14 mouse cellular contexts compared by ENCODE assay signal in genomic region chr8:26697579-26698084, GRCm38 (mm10).
A peak's percentile ranks its signal among the peaks of the same experiment; 100 is the strongest.
DNase-seq lines count a peak whose midpoint lies in the region; TF ChIP-seq lines count a peak whose summit lies in the region.
"Had no signal": no experiment of that assay in that cellular context is flagged by ENCODE, and none has a peak within 500 bp of the region (broad histone marks: within the 10 kb centered on the region; RNA-seq: fewer than 3 reads in every experiment).

No protein-coding gene starts in this region.

- no peaks in the 10 kb centered on the region for H3K9me3 ChIP-seq in CH12.LX (replicated peaks; ENCODE audit: low read length)
- H3K9me3 ChIP-seq: liver, embryonic 13.5 days had no signal

- H3K27ac ChIP-seq in layer of hippocampus, adult 2 months, result no peak overlapping the region
- H3K27ac ChIP-seq in CH12.LX (ENCODE audit: insufficient read depth, low read depth) (no peak overlapping the region), macrophage (peak overlapping the region; percentile 98)
- no peak overlapping the region; the same call in 1 of the 2 replicates for H3K27ac ChIP-seq in thymus, adult 2 months (ENCODE audit: control insufficient read depth, insufficient read depth, low read length)
- H3K27ac ChIP-seq: heart, adult 2 months; liver, embryonic 13.5 days had no signal

- H3K4me3 ChIP-seq in layer of hippocampus, adult 2 months, result no peak overlapping the region
- H3K4me3 ChIP-seq in CH12.LX (replicated peaks in 1 of 3; ENCODE audit: low read depth in 2 of 3, low read length in 2 of 3, poor library complexity in 1 of 3) (no peak overlapping the region), macrophage (ENCODE audit: inconsistent target) (no peak overlapping the region)
- H3K4me3 ChIP-seq in thymus, adult 2 months (ENCODE audit: control insufficient read depth, insufficient read depth, low read length), result no peak overlapping the region
- H3K4me3 ChIP-seq: heart, adult 2 months; liver, embryonic 13.5 days had no signal

- no peak for TF ChIP-seq EP300 in CH12.LX (IDR thresholded peaks at IDR 0.05; ENCODE audit: low read length)

- WGBS in macrophage (ENCODE audit: missing documents), result 45% methylated on average over 1 of the region's 4 CpGs
- 87% methylated on average over 1 of the region's 4 CpGs for WGBS in thymus, adult 2 months

- TF ChIP-seq RAD21 in CH12.LX (IDR thresholded peaks at IDR 0.05; ENCODE audit: low read depth, low read length), result no peak

- TF ChIP-seq CTCF in layer of hippocampus, adult 2 months (conservative IDR thresholded peaks at IDR 0.05), result no peak
- no peak for TF ChIP-seq CTCF in CH12.LX (conservative IDR thresholded peaks at IDR 0.05 in 1 of 2, IDR thresholded peaks at IDR 0.05 in 1 of 2; ENCODE audit: low read depth in 2 of 2, low read length in 2 of 2)
- no peak for TF ChIP-seq CTCF in thymus, adult 2 months (IDR thresholded peaks at IDR 0.05; ENCODE audit: borderline replicate concordance, control insufficient read depth, extremely low read depth, insufficient read depth, low read length, poor library complexity)

- dilution Hi-C loops in CH12.LX (cut with MboI; ENCODE audit: extremely low pct_ligation_motif_present, extremely low pct_unique_long_range_greater_than_20kb, low sequenced_read_pairs), result no loop called here

- H3K4me1 ChIP-seq in CH12.LX (ENCODE audit: control insufficient read depth in 1 of 2, insufficient read depth in 2 of 2), result peaks cover 8 to 12% of the 10 kb centered on the region in 2 experiments; a peak in 3 of 4 replicates
- peaks cover 2% of the 10 kb centered on the region for H3K4me1 ChIP-seq in thymus, adult 2 months (replicated peaks; ENCODE audit: control insufficient read depth, insufficient read depth, low read length)
- H3K4me1 ChIP-seq: liver, embryonic 13.5 days had no signal

- no peaks in the 10 kb centered on the region for H3K27me3 ChIP-seq in CH12.LX (replicated peaks)
- no peaks in the 10 kb centered on the region for H3K27me3 ChIP-seq in thymus, adult 2 months (ENCODE audit: control insufficient read depth, insufficient read depth, low read length)
- H3K27me3 ChIP-seq: liver, embryonic 13.5 days had no signal

- no peak overlapping the region for H3K9ac ChIP-seq in CH12.LX (ENCODE audit: insufficient read depth, low read depth)
- H3K9ac ChIP-seq: forebrain, postnatal 0 days; liver, embryonic 13.5 days had no signal

- DNase-seq in layer of hippocampus, adult 9-11 months, result peak; percentile 52
- no peak for DNase-seq in layer of hippocampus, adult 2 months (ENCODE audit: low spot score in 2 of 2)
- peak; percentile 52 for DNase-seq in A20 (ENCODE audit: low read depth, low spot score)
- DNase-seq in CH12.LX (ENCODE audit: extremely low read depth), result peak; percentile 33
- no peak for DNase-seq in adrenal gland, postnatal 14 days
- DNase-seq in thymus, adult 2 months, result no peak
- DNase-seq in cerebellum, postnatal 36 days, result no peak
- DNase-seq: cerebellum, adult 2 months; forebrain, postnatal 0 days; kidney, postnatal 25 days; liver, embryonic 13.5 days; midbrain, embryonic 14.5 days had no signal

- no peaks in the 10 kb centered on the region for H3K36me3 ChIP-seq in CH12.LX (replicated peaks in 1 of 2; ENCODE audit: control insufficient read depth in 1 of 2, insufficient read depth in 1 of 2, low read length in 1 of 2)
- no peaks in the 10 kb centered on the region for H3K36me3 ChIP-seq in macrophage (ENCODE audit: inconsistent target)
- no peaks in the 10 kb centered on the region for H3K36me3 ChIP-seq in thymus, adult 2 months (ENCODE audit: control insufficient read depth, insufficient read depth, low read length)
- H3K36me3 ChIP-seq: liver, embryonic 13.5 days had no signal

- no peak for TF ChIP-seq POLR2A in CH12.LX (IDR thresholded peaks at IDR 0.05; ENCODE audit: low read depth, low read length)
- TF ChIP-seq POLR2A in thymus, adult 2 months (IDR thresholded peaks at IDR 0.05; ENCODE audit: control insufficient read depth, extremely low read depth, insufficient read depth, low read length, poor library complexity), result no peak

- no peak overlapping the region for H3K4me2 ChIP-seq in CH12.LX (ENCODE audit: insufficient read depth, low read depth, poor library complexity, severe bottlenecking)
- H3K4me2 ChIP-seq: liver, embryonic 13.5 days had no signal

- H3K79me2 ChIP-seq in CH12.LX (replicated peaks; ENCODE audit: control insufficient read depth, extremely low read depth, insufficient read depth, poor library complexity, severe bottlenecking) (no peaks in the 10 kb centered on the region), macrophage (ENCODE audit: inconsistent target) (no peaks in the 10 kb centered on the region)

- in situ Hi-C loops in CH12.LX (cut with MboI; ENCODE audit: low pct_ligation_motif_present, low pct_unique_long_range_greater_than_20kb, low sequenced_read_pairs), result loop anchor here (10.0 kb wide), 1 partner anchor 277 kb away; the partner anchor contains the start of gene Zfp703

TF ChIP-seq in CH12.LX, 34 proteins besides CTCF, POLR2A, EP300 and RAD21:
- TF ChIP-seq JUN (IDR thresholded peaks at IDR 0.05; ENCODE audit: insufficient read depth, low read depth, low read length), result no peak
- no peak for TF ChIP-seq USF2 (conservative IDR thresholded peaks at IDR 0.05; ENCODE audit: low read depth, low read length)
- TF ChIP-seq IRF4 (IDR thresholded peaks at IDR 0.05; ENCODE audit: low read depth, low read length), result peak; percentile 15; the same call in 1 of the 2 replicates
- peak; percentile 61; the same call in 1 of the 2 replicates for TF ChIP-seq MAFK (IDR thresholded peaks at IDR 0.05; ENCODE audit: insufficient replicate concordance, low read length)

Comparison
In these comparisons a context has a peak if more than half of its experiments do, and no peak if none do; other contexts are left out.
1. DNase-seq: peak in layer of hippocampus, adult 9-11 months (single experiment), A20 (single experiment) and CH12.LX (single experiment); none in layer of hippocampus, adult 2 months (0 of 2), adrenal gland, postnatal 14 days (single experiment), thymus, adult 2 months (single experiment) and cerebellum, postnatal 36 days (0 of 2).